Mouse (Mus musculus) testis, postnatal 10 days (tissue): ENCODE results near the gene Rnf34.

Experiments
- DNase-seq: peaks from one replicate; pipeline ENCODE4 v3.0.0; 2021; ENCODE audit warnings: low spot score

The Rnf34 gene

DNA sequence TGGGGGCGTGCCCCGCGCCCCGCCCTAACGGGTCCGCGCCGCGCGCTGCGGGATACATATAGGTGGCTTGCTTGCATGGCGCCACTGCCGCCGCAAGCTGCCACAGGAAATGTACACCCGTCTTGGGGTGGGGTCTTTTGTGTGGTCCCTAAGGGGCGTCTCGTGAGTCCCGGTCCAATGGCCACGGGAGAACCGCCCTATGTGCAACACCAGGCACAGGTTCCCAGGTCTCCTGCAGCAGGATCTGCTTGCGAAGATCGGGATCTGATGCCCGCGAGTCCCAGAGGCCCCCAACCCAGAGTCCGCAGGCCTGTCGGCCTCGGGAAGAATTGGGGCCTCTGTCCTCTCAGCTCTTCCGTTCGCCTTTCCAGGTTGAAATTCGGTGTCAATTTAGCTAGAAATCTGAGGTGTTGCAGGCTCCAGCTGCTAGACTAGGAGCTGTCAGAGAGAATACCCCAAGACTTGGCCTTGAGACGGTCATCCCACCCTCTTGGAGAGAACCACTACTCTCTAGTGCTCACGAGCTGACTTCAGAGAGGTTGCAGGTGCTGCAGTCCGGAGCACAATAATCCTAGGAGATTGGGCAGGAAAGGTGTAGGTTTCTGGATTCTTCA is 50.8 kb downstream of the Rnf34 start:
- DNase-seq: no peak

DNA sequence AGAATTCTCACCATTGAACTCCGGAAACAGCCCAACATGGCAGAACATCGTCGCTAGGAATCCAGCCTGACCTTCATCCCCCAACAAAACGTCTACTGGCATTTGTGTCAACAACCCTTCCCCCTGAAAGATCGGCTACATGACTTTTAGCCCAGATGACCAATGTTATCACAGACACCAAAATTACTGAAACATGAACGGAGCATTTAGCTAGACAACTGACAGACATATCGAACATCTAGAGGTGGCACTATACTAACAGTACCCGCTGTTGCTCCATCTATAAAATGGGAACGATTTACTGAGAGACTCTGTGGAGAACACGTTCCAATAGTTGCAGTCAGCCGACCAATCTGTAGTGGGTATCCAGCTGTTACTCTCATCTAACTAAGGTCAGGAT is 51.3 kb downstream of the Rnf34 start:
- no peak for DNase-seq

DNA sequence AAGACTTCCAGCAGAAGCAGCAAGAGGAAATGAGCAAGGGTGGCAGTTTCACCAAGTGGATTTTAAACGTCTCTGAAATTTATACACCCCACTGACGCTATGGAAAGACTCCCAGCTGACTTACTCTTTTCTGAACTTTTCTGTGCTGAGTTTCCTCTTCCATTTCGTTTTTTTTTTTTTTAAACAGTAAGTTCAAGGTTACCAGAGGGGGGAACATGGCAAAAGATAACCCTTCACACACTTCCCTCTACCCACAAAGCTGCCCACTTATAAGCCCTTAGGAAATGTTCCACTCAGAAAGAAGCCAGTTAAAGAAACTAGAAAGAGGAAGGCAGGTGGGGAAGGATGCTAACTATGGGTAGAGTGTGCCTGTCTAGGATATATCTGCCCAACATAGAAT is 51.8 kb downstream of the Rnf34 start:
- no peak for DNase-seq

DNA sequence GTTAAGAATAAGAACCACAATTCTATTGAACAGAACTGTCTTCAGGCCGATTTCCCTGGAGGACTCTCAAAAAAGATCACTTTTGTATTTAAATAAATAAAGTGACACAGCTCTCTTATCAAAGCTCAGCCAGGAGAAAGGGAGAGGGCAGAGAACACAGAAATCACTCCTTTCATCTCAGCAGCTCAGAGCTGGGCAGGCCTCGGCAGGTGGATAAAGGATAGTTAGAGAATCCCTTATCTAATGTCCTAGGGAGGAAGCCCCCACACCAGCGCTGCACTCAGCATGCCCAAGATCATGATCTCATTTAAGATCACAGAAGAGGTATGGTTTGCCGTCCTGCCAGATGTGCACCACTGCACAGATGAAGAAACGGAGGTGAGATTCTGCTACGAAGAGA is 52.4 kb downstream of the Rnf34 start:
- no peak for DNase-seq

DNA sequence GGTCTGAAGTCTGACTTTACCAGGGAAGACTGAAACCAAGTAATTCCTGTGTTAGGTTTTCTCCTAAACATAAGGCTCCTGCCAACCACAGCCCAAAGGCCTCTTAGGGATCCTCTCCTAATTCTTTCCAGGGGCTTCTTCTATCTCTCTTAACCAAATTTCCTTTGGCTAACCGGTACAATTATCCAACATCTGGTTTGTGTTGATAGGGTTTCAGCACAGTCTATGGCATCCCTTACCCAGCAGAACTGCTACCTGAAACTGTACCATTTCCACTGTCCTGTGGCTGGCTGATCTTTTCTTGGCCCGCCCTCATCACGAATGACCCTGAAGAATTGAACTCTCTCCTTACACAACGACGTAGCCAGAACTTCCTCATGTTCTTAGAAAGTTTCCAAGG is 53.3 kb downstream of the Rnf34 start:
- DNase-seq: no peak

DNA sequence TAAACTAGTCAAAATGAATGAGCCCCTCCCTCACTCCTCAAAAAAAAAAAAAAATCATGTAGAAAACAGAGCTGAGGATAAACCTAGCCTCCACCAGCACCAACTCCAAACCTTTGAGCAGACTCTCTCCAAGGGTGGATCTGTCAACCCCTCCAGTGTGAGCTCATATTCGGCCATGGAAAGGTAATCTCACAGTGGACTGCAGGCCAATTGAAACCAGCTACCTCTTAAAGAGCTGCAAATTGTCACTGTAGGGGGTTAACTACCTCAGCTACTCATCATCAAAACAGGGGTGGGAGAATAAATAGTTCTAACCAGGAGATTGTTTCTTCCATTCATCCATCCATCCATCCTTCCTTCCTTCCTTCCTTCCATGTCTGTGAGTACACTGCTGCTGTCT is 57.3 kb downstream of the Rnf34 start:
- no peak for DNase-seq

DNA sequence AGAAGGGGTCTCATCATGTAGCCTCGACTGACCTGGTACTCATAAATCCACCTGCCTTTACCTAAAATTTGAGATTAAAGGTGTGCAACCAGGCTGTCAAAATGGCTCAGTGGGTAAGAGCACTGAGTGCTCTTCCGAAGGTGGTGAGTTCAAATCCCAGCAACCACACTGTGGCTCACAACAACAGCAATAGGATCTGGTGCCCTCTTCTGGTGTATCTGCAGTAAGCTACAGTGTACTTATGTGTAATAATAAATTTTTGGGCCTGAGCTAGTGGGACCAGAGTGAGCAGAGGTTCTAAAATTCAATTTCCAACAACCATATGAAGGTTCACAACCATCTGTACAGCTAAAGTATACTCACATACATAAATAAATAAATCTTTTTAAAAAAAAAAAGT is 58.2 kb downstream of the Rnf34 start:
- no peak for DNase-seq

DNA sequence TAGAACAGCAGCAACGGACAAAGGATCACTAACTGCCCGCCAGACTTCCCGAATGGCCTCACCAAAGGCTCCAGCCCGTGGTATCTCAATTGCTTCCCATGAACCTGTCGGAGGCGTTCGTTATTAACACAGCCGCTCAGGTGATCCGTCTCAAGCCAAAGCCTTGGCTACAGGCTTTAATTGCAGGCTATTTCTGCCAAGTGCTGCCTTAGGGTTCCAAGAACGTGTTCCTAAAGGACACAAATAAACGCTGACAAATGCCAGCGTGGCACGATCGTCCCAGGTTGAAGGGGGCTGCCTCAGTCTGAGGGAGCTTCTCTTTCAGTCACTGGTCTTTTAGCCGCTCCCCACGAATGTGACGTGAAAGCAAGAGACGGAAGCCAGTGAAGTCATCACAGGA is 59.6 kb downstream of the Rnf34 start:
- DNase-seq: no peak

DNA sequence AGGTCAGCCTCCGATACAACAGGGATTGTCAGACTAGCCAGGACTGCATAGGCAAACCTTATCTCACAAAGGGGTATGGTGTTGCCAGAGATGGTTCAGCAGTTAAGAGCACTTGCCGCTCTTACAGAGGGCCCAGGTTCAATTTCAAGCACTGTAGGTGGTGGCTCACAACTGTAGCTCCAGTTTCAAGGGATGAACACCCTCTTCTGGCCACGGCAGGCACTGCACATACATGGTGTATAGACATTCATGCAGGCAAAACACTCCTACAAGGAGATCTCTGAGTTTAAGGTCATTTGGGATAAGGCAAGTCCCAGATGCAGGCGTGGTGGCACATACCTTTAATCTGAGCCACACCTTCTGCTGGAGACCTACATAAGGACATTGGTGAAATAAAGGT is 63.0 kb downstream of the Rnf34 start:
- DNase-seq: no peak

DNA sequence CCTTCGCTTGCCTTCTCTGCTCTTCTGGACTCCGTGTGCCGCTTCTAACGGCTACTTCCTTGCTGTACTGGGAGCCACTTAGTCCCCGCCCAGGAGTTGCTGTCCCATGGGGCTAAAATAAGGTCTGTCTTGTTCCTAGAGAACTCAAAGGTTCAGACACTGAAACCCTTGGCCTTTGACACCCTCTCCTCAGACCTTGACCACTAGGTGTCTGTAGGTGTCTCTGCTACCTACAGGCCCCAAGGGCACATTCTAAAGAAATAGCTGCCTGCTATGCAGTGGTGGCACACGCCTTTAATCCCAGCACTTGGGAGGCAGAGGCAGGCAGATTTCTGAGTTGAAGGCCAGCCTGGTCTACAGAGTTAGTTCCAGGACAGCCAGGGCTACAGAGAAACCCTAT is 66.3 kb downstream of the Rnf34 start:
- DNase-seq: no peak

DNA sequence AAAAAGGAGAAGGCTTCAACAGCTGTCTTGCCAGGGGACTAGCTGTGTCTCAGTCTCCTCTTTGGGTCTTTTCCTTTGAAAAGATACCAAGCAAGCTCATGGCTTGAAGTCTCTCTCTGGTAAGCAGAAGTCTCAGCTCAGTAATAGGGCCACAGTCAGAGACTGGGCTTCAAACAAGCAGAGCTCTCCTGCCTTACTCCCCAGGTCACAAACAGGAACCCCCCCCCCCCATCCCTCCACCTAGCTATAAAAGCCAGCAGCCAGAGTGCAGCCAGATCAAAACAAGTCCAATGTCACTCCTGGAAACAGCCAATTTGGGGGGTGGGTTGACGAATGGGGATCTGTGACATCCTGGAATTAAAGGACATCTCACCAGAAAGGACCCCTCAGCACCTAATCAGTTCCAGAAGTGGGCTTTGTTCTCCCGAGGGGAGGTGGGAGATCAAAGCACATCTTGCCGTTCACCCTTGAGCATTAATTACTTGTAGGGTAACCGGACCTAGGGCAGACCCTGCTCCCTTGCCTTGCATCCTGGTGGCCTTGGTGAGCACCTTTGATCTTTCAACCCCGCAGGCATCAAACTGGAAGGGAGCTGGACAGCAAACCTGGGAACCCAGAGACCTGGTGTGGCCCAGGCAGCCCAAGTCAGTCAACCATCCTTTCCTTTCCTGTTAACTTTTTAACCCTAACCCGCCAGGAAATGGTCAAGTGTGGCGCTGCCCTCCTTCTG is 68.3 kb downstream of the Rnf34 start:
- DNase-seq: no peak

DNA sequence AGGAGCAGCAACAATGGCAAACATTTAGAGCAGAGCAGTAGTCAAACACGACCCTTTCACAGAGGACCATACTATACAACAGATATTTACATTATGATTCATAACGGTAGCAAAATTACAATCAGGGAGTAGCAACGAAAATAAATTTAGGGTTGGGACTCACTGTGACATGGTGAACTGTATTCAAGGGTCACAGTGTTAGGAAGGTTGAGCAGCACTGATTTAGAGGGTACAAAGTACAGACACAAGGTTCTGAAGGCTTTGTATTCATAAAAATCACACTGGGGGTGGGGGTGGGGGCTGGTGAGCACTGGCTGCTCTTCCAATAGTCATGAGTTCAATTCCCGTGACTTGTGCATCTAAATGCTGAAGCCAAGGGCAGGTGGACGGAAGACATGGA is 70.7 kb downstream of the Rnf34 start:
- DNase-seq: no peak
